Mouse (Mus musculus): ENCODE measurements around the gene Slc22a18. TPM values are rescaled to one million over a fixed set of nuclear protein-coding genes. Genes with fewer than 3 reads are reported as not detected.

The Slc22a18 gene
- total and polyA plus RNA-seq, 2 experiments from 2014 or later = 0.60 TPM; not detected in 1

GRCm38 (mm10) chr7:143475876-143476275 lies 2.3 kb downstream of the Slc22a18 start:
- DNase-seq (ENCODE audit: low spot score) = no peak
- no peak for TF ChIP-seq EP300 (IDR thresholded peaks at IDR 0.05; ENCODE audit: low read depth)
- no peak for TF ChIP-seq CTCF (IDR thresholded peaks at IDR 0.05; ENCODE audit: low read depth)
- H3K4me1 ChIP-seq (ENCODE audit: control insufficient read depth, insufficient read depth) = no peaks in the 10 kb centered on the region
- no peak for ATAC-seq (ENCODE audit: insufficient read depth, low read depth)
- WGBS = 49% methylated on average over 11 of the region's 11 CpGs
- no peaks in the 10 kb centered on the region for H3K9me3 ChIP-seq (replicated peaks; ENCODE audit: control insufficient read depth, low read length)
- no peak overlapping the region for H3K27ac ChIP-seq (ENCODE audit: low read depth)
- H3K27me3 ChIP-seq (ENCODE audit: control insufficient read depth, insufficient read depth, low read length) = 0 out of 2 replicates have a peak, but pooled peaks cover 2% of the 10 kb centered on the region
- H3K4me2 ChIP-seq (ENCODE audit: low read depth, low read length) = no peak overlapping the region
- no peaks in the 10 kb centered on the region for H3K36me3 ChIP-seq (replicated peaks; ENCODE audit: control insufficient read depth, insufficient read depth, low read length)
- no peak overlapping the region for H3K4me3 ChIP-seq (ENCODE audit: low read depth, low read length)
- no peak overlapping the region for H3K9ac ChIP-seq (replicated peaks; ENCODE audit: low read depth, low read length)

GRCm38 (mm10) chr7:143476702-143477335 lies 3.3 kb downstream of the Slc22a18 start:
- H3K4me2 ChIP-seq (ENCODE audit: low read depth, low read length) = no peak overlapping the region
- WGBS = 80% methylated on average over 3 of the region's 3 CpGs
- DNase-seq (ENCODE audit: low spot score) (no peak), ATAC-seq (ENCODE audit: insufficient read depth, low read depth) (no peak)
- no peak overlapping the region for H3K9ac ChIP-seq (replicated peaks; ENCODE audit: low read depth, low read length)
- TF ChIP-seq EP300 (IDR thresholded peaks at IDR 0.05; ENCODE audit: low read depth) = no peak
- TF ChIP-seq CTCF (IDR thresholded peaks at IDR 0.05; ENCODE audit: low read depth) = no peak
- no peaks in the 10 kb centered on the region for H3K36me3 ChIP-seq (replicated peaks; ENCODE audit: control insufficient read depth, insufficient read depth, low read length)
- H3K4me1 ChIP-seq (ENCODE audit: control insufficient read depth, insufficient read depth) = no peaks in the 10 kb centered on the region
- peaks cover 7% of the 10 kb centered on the region; the same call in 1 of the 2 replicates for H3K27me3 ChIP-seq (ENCODE audit: control insufficient read depth, insufficient read depth, low read length)
- no peaks in the 10 kb centered on the region for H3K9me3 ChIP-seq (replicated peaks; ENCODE audit: control insufficient read depth, low read length)
- H3K4me3 ChIP-seq (ENCODE audit: low read depth, low read length) = no peak overlapping the region
- H3K27ac ChIP-seq (ENCODE audit: low read depth) = no peak overlapping the region

- WGBS = 78% methylated on average over 5 of the region's 5 CpGs
- Histone ChIP-seq H3K9me3 (replicated peaks; ENCODE audit: control insufficient read depth, low read length) (no peaks in the 10 kb centered on the region), H3K27ac (ENCODE audit: low read depth) (no peak overlapping the region), H3K36me3 (replicated peaks; ENCODE audit: control insufficient read depth, insufficient read depth, low read length) (no peaks in the 10 kb centered on the region), H3K9ac (replicated peaks; ENCODE audit: low read depth, low read length) (no peak overlapping the region), H3K27me3 (ENCODE audit: control insufficient read depth, insufficient read depth, low read length) (peaks cover 14% of the 10 kb centered on the region; the same call in 1 of the 2 replicates), H3K4me2 (ENCODE audit: low read depth, low read length) (no peak overlapping the region), H3K4me1 (ENCODE audit: control insufficient read depth, insufficient read depth) (no peaks in the 10 kb centered on the region), H3K4me3 (ENCODE audit: low read depth, low read length) (no peak overlapping the region)
- no peak for ATAC-seq (ENCODE audit: insufficient read depth, low read depth)
- no peak for DNase-seq (ENCODE audit: low spot score)
- TF ChIP-seq EP300 (IDR thresholded peaks at IDR 0.05; ENCODE audit: low read depth) = no peak
- no peak for TF ChIP-seq CTCF (IDR thresholded peaks at IDR 0.05; ENCODE audit: low read depth)
These were observed 4.3 kb downstream of the Slc22a18 start for GRCm38 (mm10) chr7:143477800-143478199.

- Histone ChIP-seq H3K9ac (replicated peaks; ENCODE audit: low read depth, low read length) (no peak overlapping the region), H3K4me3 (ENCODE audit: low read depth, low read length) (no peak overlapping the region), H3K27ac (ENCODE audit: low read depth) (no peak overlapping the region), H3K9me3 (replicated peaks; ENCODE audit: control insufficient read depth, low read length) (no peaks in the 10 kb centered on the region), H3K36me3 (replicated peaks; ENCODE audit: control insufficient read depth, insufficient read depth, low read length) (no peaks in the 10 kb centered on the region), H3K4me1 (ENCODE audit: control insufficient read depth, insufficient read depth) (no peaks in the 10 kb centered on the region), H3K4me2 (ENCODE audit: low read depth, low read length) (no peak overlapping the region), H3K27me3 (ENCODE audit: control insufficient read depth, insufficient read depth, low read length) (peaks cover 19% of the 10 kb centered on the region; the same call in 1 of the 2 replicates)
- peak; percentile 46 for DNase-seq (ENCODE audit: low spot score)
- 23% methylated on average over 13 of the region's 13 CpGs for WGBS
- peak; percentile 27; the same call in 1 of the 2 replicates for ATAC-seq (ENCODE audit: insufficient read depth, low read depth)
- TF ChIP-seq CTCF (IDR thresholded peaks at IDR 0.05; ENCODE audit: low read depth) (peak; percentile 66), EP300 (IDR thresholded peaks at IDR 0.05; ENCODE audit: low read depth) (no peak)
These were observed 7.0 kb downstream of the Slc22a18 start for GRCm38 (mm10) chr7:143480498-143480897.

GRCm38 (mm10) chr7:143481806-143482387 lies 8.4 kb downstream of the Slc22a18 start:
- Histone ChIP-seq H3K9me3 (replicated peaks; ENCODE audit: control insufficient read depth, low read length) (no peaks in the 10 kb centered on the region), H3K27ac (ENCODE audit: low read depth) (no peak overlapping the region), H3K4me3 (ENCODE audit: low read depth, low read length) (no peak overlapping the region), H3K4me2 (ENCODE audit: low read depth, low read length) (no peak overlapping the region), H3K4me1 (ENCODE audit: control insufficient read depth, insufficient read depth) (no peaks in the 10 kb centered on the region), H3K36me3 (replicated peaks; ENCODE audit: control insufficient read depth, insufficient read depth, low read length) (no peaks in the 10 kb centered on the region), H3K9ac (replicated peaks; ENCODE audit: low read depth, low read length) (no peak overlapping the region), H3K27me3 (ENCODE audit: control insufficient read depth, insufficient read depth, low read length) (peaks cover 19% of the 10 kb centered on the region; the same call in 1 of the 2 replicates)
- WGBS = 43% methylated on average over 5 of the region's 5 CpGs
- TF ChIP-seq EP300 (IDR thresholded peaks at IDR 0.05; ENCODE audit: low read depth) = no peak
- no peak for TF ChIP-seq CTCF (IDR thresholded peaks at IDR 0.05; ENCODE audit: low read depth)
- ATAC-seq (ENCODE audit: insufficient read depth, low read depth) (no peak), DNase-seq (ENCODE audit: low spot score) (no peak)
